Mouse (Mus musculus) limb, embryonic 10.5 days (tissue): ENCODE data around the gene Cdh13. TPM values are rescaled to one million over a fixed set of nuclear protein-coding genes. Genes with fewer than 3 reads are reported as not detected.

Experiments used
- DNase-seq: peaks from one replicate; pipeline ENCODE4 v3.0.0-alpha.2; 2017; ENCODE audit warnings: low spot score
- H3K27ac ChIP-seq: fragments of 300-500 bp; sonication (generic); 2 replicates; pipeline ENCODE4 v1.5.1; 2016; ENCODE audit warnings: mild to moderate bottlenecking
- H3K27me3 ChIP-seq: fragments of 300-500 bp; sonication (generic); 2 replicates; pipeline ENCODE4 v1.6.1; 2016; ENCODE audit warnings: low read depth, mild to moderate bottlenecking; ENCODE audit not compliant: poor library complexity, severe bottlenecking
- H3K36me3 ChIP-seq: fragments of 300-500 bp; sonication (generic); 2 replicates; pipeline ENCODE4 v1.6.1; 2016; ENCODE audit warnings: mild to moderate bottlenecking, moderate library complexity
- H3K4me1 ChIP-seq: fragments of 300-500 bp; sonication (generic); 2 replicates; pipeline ENCODE4 v1.6.1; 2016
- H3K4me3 ChIP-seq: fragments of 300-500 bp; sonication (generic); 2 replicates; pipeline ENCODE4 v1.5.1; 2016; ENCODE audit warnings: mild to moderate bottlenecking, moderate library complexity
- H3K9me3 ChIP-seq: fragments of 300-500 bp; sonication (generic); replicated peaks from 2 replicates; pipeline ENCODE4 v1.6.1; 2016; ENCODE audit warnings: mild to moderate bottlenecking
- WGBS: fragments of 180-500 bp; shearing (Covaris S2); methylation state at CpG from one replicate; pipeline ENCODE4 v1.1.7; 2016; 5-methylcytosine and 5-hydroxymethylcytosine counted together
- polyA plus RNA-seq: library from polyadenylated mRNA; unstranded; fragments of >200 nt; fragmentation: Nextera tagmentation; extraction: Ambion mirVana; gene quantifications from 2 replicates; pipeline ENCODE4 v1.2.1, GENCODE M21; 2016

Gene Cdh13
- polyA plus RNA-seq, 1 experiment from 2014 or later: 3.3 TPM

- 41% methylated on average over 6 of the region's 6 CpGs for WGBS
- H3K36me3 ChIP-seq: no peaks in the 10 kb centered on the region
- no peak overlapping the region for H3K27ac ChIP-seq
Measured at GRCm38 (mm10) chr8:119098261-119098660, 814.7 kb downstream of the Cdh13 start.

GRCm38 (mm10) chr8:119102871-119103270 lies 819.3 kb downstream of the Cdh13 start:
- no peaks in the 10 kb centered on the region for H3K36me3 ChIP-seq
- no peak for DNase-seq
- H3K4me3 ChIP-seq: no peak overlapping the region
- WGBS: 89% methylated on average over 6 of the region's 6 CpGs
- no peaks in the 10 kb centered on the region for H3K9me3 ChIP-seq
- no peaks in the 10 kb centered on the region for H3K4me1 ChIP-seq
- no peaks in the 10 kb centered on the region for H3K27me3 ChIP-seq
- H3K27ac ChIP-seq: no peak overlapping the region

More at GRCm38 (mm10) chr8:119098261-119098660, 814.7 kb downstream of the Cdh13 start:
- Histone ChIP-seq H3K27me3 (no peaks in the 10 kb centered on the region), H3K4me3 (no peak overlapping the region), H3K4me1 (no peaks in the 10 kb centered on the region), H3K9me3 (no peaks in the 10 kb centered on the region)
- DNase-seq: no peak

DNA sequence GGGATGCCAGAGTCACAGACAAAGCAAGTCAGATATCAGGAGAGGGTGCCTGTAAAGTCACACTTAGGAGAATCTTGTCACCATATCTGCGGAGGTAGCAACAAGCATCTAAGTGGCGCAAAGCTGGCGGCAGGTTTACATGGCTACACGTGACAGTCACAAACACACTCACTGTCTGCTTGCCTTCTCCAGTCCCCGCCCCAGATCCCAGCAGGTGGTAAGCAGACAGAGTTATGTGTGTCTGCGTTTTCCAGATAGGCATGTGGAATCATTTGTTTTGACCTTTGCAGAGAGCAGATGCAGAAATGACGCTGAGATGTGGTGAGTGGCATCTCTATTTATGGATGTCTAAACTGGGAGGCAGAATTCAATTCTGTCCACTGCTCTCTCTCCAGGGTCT lies 826.1 kb downstream of the Cdh13 start:
- no peaks in the 10 kb centered on the region for H3K27me3 ChIP-seq
- H3K4me1 ChIP-seq: no peaks in the 10 kb centered on the region
- no peak for DNase-seq
- 83% methylated on average over 7 of the region's 7 CpGs for WGBS
- no peak overlapping the region for H3K27ac ChIP-seq
- no peaks in the 10 kb centered on the region for H3K9me3 ChIP-seq
- H3K36me3 ChIP-seq: no peaks in the 10 kb centered on the region
- no peak overlapping the region for H3K4me3 ChIP-seq

DNA sequence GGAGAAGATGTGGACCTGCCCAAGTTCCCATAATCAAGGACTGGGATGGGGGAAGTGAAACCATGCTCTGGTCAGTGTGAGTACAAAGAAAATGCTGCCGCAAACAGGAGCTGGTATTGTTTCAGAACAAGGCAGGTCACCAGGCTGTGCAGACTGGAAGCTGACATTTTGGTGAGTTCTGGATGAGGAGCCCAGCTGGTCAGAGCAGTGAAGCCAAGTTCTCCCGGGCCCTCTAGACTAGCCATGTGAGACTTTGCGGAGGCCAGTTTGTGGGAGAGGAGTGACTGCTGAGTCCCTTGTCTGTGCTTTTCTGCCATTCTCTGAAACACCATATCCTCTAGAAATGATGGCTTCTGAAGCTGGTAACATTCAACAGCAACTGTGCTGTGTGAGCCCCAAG lies 829.3 kb downstream of the Cdh13 start:
- no peaks in the 10 kb centered on the region for H3K4me1 ChIP-seq
- no peak overlapping the region for H3K4me3 ChIP-seq
- H3K27me3 ChIP-seq: no peaks in the 10 kb centered on the region
- no peak for DNase-seq
- H3K36me3 ChIP-seq: no peaks in the 10 kb centered on the region
- no peak overlapping the region for H3K27ac ChIP-seq
- H3K9me3 ChIP-seq: no peaks in the 10 kb centered on the region
- 89% methylated on average over 3 of the region's 3 CpGs for WGBS

DNA sequence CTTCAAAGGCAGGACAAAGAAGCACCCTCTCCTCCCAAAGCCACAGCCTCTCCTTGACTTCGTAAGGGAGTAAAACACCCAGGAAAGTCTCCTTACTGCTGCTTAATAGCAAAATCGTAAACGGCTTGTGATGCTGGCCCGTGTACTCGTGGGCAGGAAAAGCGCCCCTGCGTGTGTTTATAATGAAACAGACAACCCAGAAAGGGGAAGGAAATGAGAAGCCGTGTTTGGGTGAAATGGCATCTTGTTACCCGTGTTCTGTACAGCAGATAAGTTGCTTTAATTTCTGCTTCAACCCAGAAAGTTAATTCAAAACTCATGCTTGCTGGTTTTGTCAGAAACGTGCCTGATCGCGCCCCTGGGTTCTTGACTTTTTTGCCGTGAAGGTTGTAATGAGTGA lies 837.7 kb downstream of the Cdh13 start:
- no peak overlapping the region for H3K4me3 ChIP-seq
- peaks cover 14% of the 10 kb centered on the region for H3K4me1 ChIP-seq
- H3K27me3 ChIP-seq: no peaks in the 10 kb centered on the region
- DNase-seq: no peak
- WGBS: 74% methylated on average over 13 of the region's 13 CpGs
- H3K9me3 ChIP-seq: no peaks in the 10 kb centered on the region
- no peak overlapping the region; the same call in 1 of the 2 replicates for H3K27ac ChIP-seq
- no peaks in the 10 kb centered on the region for H3K36me3 ChIP-seq

DNA sequence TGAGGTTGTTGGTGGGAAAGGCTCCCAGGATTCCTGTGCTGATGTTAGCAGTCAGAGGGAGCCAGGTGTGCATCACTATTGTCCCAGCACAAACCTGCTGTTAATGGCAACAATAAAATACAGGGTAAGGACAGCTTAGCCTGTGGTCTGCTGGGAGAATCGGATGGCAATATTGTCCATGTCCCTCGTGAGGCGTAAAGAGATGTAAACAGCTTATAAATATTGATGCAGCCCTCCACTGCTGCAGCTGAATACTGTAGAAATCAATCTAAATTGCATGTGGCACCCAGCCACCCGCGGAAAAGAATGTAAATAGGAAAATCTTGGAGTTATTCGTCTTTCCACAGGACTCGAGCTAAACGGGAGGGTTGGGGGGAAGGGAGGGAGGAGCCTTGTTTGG lies 844.3 kb downstream of the Cdh13 start:
- 82% methylated on average over 8 of the region's 8 CpGs for WGBS
- Histone ChIP-seq H3K4me1 (no peaks in the 10 kb centered on the region), H3K27ac (no peak overlapping the region), H3K4me3 (no peak overlapping the region), H3K9me3 (no peaks in the 10 kb centered on the region), H3K36me3 (no peaks in the 10 kb centered on the region), H3K27me3 (no peaks in the 10 kb centered on the region)
- no peak for DNase-seq

GRCm38 (mm10) chr8:119128266-119128665 lies 844.7 kb downstream of the Cdh13 start:
- 68% methylated on average over 3 of the region's 3 CpGs for WGBS
- no peak overlapping the region for H3K4me3 ChIP-seq
- no peaks in the 10 kb centered on the region for H3K4me1 ChIP-seq
- no peak overlapping the region for H3K27ac ChIP-seq
- DNase-seq: no peak
- no peaks in the 10 kb centered on the region for H3K36me3 ChIP-seq
- no peaks in the 10 kb centered on the region for H3K27me3 ChIP-seq
- no peaks in the 10 kb centered on the region for H3K9me3 ChIP-seq

- 77% methylated on average over 6 of the region's 6 CpGs for WGBS
- no peaks in the 10 kb centered on the region for H3K9me3 ChIP-seq
Measured at GRCm38 (mm10) chr8:119156454-119156921, 873.0 kb downstream of the Cdh13 start.

GRCm38 (mm10) chr8:119158628-119159027 lies 875.1 kb downstream of the Cdh13 start:
- Histone ChIP-seq H3K27me3 (no peaks in the 10 kb centered on the region), H3K27ac (no peak overlapping the region), H3K9me3 (no peaks in the 10 kb centered on the region), H3K4me3 (no peak overlapping the region), H3K36me3 (no peaks in the 10 kb centered on the region), H3K4me1 (no peaks in the 10 kb centered on the region)
- WGBS: 90% methylated on average over 5 of the region's 5 CpGs
- DNase-seq: no peak

More at GRCm38 (mm10) chr8:119156454-119156921, 873.0 kb downstream of the Cdh13 start:
- Histone ChIP-seq H3K36me3 (no peaks in the 10 kb centered on the region), H3K27me3 (no peaks in the 10 kb centered on the region), H3K27ac (no peak overlapping the region), H3K4me1 (no peaks in the 10 kb centered on the region), H3K4me3 (no peak overlapping the region)
- DNase-seq: no peak

DNA sequence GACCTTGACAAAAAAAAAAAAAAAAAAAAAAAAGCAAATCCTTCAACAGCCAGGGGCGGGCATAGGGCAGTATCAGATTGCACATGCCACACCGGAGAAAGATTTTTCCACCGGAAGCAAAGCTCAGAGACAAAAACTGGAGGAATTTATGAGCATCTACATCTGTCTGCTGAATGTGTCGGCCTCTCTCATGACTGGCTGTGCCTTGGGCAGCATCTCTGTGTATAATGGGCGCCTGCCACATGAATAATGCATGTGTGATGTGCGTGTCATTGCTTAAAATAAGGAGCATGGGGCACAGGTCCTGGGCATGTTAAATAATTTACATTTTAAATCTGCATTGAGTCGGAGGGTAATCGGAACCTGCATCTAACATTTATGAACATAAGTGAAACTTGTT lies 876.3 kb downstream of the Cdh13 start:
- no peak overlapping the region for H3K4me3 ChIP-seq
- no peaks in the 10 kb centered on the region for H3K27me3 ChIP-seq
- H3K9me3 ChIP-seq: no peaks in the 10 kb centered on the region
- H3K4me1 ChIP-seq: no peaks in the 10 kb centered on the region
- DNase-seq: no peak
- WGBS: 62% methylated on average over 8 of the region's 8 CpGs
- H3K36me3 ChIP-seq: no peaks in the 10 kb centered on the region
- H3K27ac ChIP-seq: no peak overlapping the region

DNA sequence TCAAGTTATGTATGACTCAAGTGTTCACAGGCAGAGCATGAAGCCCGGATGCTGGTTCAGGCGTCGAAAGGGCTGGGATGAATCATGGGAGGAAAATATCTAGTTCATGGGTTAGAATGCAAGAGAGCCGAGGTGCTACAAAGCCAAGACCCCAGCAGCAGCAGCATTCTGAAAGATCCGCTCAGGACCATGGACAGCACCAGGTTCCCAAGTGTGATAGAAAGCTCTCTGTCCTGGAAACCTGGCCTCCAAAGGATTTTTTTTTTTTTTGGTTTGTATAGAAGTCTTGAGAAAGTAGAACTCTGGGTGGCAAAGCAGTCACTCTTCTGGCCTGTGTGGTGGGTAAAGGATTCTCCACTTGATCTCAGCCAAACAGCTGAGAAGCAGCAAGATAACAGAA lies 880.5 kb downstream of the Cdh13 start:
- 57% methylated on average over 5 of the region's 5 CpGs for WGBS
- Histone ChIP-seq H3K27me3 (no peaks in the 10 kb centered on the region), H3K9me3 (no peaks in the 10 kb centered on the region), H3K36me3 (no peaks in the 10 kb centered on the region), H3K4me1 (no peaks in the 10 kb centered on the region), H3K27ac (no peak overlapping the region), H3K4me3 (no peak overlapping the region)
- DNase-seq: peak; percentile 81

- no peaks in the 10 kb centered on the region for H3K36me3 ChIP-seq
- DNase-seq: no peak
- peaks cover 11% of the 10 kb centered on the region for H3K4me1 ChIP-seq
- no peaks in the 10 kb centered on the region for H3K9me3 ChIP-seq
- H3K4me3 ChIP-seq: no peak overlapping the region
- 81% methylated on average over 6 of the region's 6 CpGs for WGBS
- no peak overlapping the region for H3K27ac ChIP-seq
- no peaks in the 10 kb centered on the region for H3K27me3 ChIP-seq
Measured at GRCm38 (mm10) chr8:119177226-119177935, 893.8 kb downstream of the Cdh13 start.

DNA sequence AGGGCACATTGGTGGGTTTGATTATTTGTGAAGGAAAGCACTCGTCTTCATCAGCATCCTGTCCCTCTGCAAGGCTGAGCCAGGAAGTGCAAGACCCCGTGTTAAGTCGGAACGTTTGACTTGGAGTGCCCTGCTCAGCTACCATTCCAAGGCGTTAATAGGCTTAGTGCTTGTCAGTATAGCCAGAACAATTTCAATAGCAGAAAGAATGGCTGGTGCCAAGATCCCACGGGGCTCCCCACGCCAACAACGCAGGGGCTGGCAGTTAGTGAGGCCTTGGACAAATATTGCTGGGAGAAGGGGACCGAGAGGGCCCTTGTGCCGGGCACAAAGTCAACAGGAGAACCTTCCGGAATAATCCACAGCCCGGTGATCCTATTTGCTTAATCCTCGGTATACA lies 897.1 kb downstream of the Cdh13 start:
- Histone ChIP-seq H3K27ac (no peak overlapping the region), H3K9me3 (no peaks in the 10 kb centered on the region), H3K4me3 (no peak overlapping the region), H3K4me1 (peaks cover 19% of the 10 kb centered on the region), H3K27me3 (0 out of 2 replicates have a peak, but pooled peaks cover 5% of the 10 kb centered on the region), H3K36me3 (no peaks in the 10 kb centered on the region)
- DNase-seq: no peak
- 81% methylated on average over 13 of the region's 13 CpGs for WGBS

GRCm38 (mm10) chr8:119195695-119196094 lies 912.2 kb downstream of the Cdh13 start:
- DNase-seq: peak; percentile 54
- Histone ChIP-seq H3K4me1 (no peaks in the 10 kb centered on the region), H3K9me3 (no peaks in the 10 kb centered on the region), H3K36me3 (no peaks in the 10 kb centered on the region), H3K27me3 (no peaks in the 10 kb centered on the region), H3K27ac (no peak overlapping the region), H3K4me3 (no peak overlapping the region)
- WGBS: 65% methylated on average over 8 of the region's 8 CpGs
